Mouse (Mus musculus) heart, adult 9 months (tissue): ENCODE data around the gene Shcbp1l.

Experiments used
- DNase-seq, 2 experiments: peaks; one replicate each; pipeline ENCODE4 v3.0.0; 2022; ENCODE audit warnings: low spot score in 2 of 2

The Shcbp1l gene

GRCm38 (mm10) chr1:153487500-153487879 is 62.5 kb downstream of the Shcbp1l start, which contains the start of gene Dhx9:
Gene Dhx9, minus strand, starts transcription at chr1:153487660.
- DNase-seq = peak; percentile 95 to 97

GRCm38 (mm10) chr1:153489132-153489531 is 64.2 kb downstream of the Shcbp1l start:
- DNase-seq = peak; percentile 29 to 69

- DNase-seq = no peak
These were observed 64.6 kb downstream of the Shcbp1l start for GRCm38 (mm10) chr1:153489540-153489939.

GRCm38 (mm10) chr1:153489963-153490362 is 65.0 kb downstream of the Shcbp1l start:
- DNase-seq = no peak

- DNase-seq = no peak
These were observed 66.4 kb downstream of the Shcbp1l start for GRCm38 (mm10) chr1:153491345-153491744.

GRCm38 (mm10) chr1:153491822-153492221 is 66.9 kb downstream of the Shcbp1l start:
- peak in 1 of 2 experiments; percentile 38 for DNase-seq

- DNase-seq = no peak
These were observed 68.4 kb downstream of the Shcbp1l start for GRCm38 (mm10) chr1:153493338-153493737.

GRCm38 (mm10) chr1:153493931-153494330 is 69.0 kb downstream of the Shcbp1l start:
- DNase-seq = no peak

- no peak for DNase-seq
These were observed 71.1 kb downstream of the Shcbp1l start for GRCm38 (mm10) chr1:153496030-153496429.

- no peak for DNase-seq
These were observed 75.1 kb downstream of the Shcbp1l start for GRCm38 (mm10) chr1:153500030-153500429.

- peak; percentile 27 to 57 for DNase-seq
These were observed 76.8 kb downstream of the Shcbp1l start for GRCm38 (mm10) chr1:153501644-153502321.
